Mouse (Mus musculus) thymus, adult 2 months (tissue): ENCODE measurements around the gene Gm20696. TPM values are rescaled to one million over a fixed set of nuclear protein-coding genes. Genes with fewer than 3 reads are reported as not detected.
A peak's percentile ranks its signal among the peaks of the same experiment; 100 is the strongest.

Experiments
- DNase-seq: peaks from one replicate; pipeline ENCODE4 v3.0.0; 2021
- H3K27ac ChIP-seq: fragments of 200-500 bp; 2 replicates; pipeline ENCODE4 v1.5.1; 2012; ENCODE audit warnings: low read length, control low read depth; ENCODE audit not compliant: control insufficient read depth, insufficient read depth
- H3K27me3 ChIP-seq: fragments of 200-500 bp; 2 replicates; pipeline ENCODE4 v1.6.1; 2012; ENCODE audit warnings: mild to moderate bottlenecking, low read length, moderate library complexity, mixed read lengths; ENCODE audit not compliant: control insufficient read depth, insufficient read depth
- H3K36me3 ChIP-seq: fragments of 200-500 bp; 2 replicates; pipeline ENCODE4 v1.6.1; 2012; ENCODE audit warnings: mild to moderate bottlenecking, low read length, moderate library complexity; ENCODE audit not compliant: control insufficient read depth, insufficient read depth
- H3K4me1 ChIP-seq: fragments of 200-500 bp; replicated peaks from 2 replicates; pipeline ENCODE4 v1.6.1; 2012; ENCODE audit warnings: low read length; ENCODE audit not compliant: control insufficient read depth, insufficient read depth
- H3K4me3 ChIP-seq: fragments of 200-500 bp; 2 replicates; pipeline ENCODE4 v1.5.1; 2012; ENCODE audit warnings: mild to moderate bottlenecking, low read length, control low read depth, moderate library complexity; ENCODE audit not compliant: control insufficient read depth, insufficient read depth
- CTCF ChIP-seq: fragments of 200-500 bp; IDR thresholded peaks from 2 replicates; pipeline ENCODE4 v1.5.1; 2012; ENCODE audit warnings: mild to moderate bottlenecking, control low read depth, low read length, moderate library complexity, borderline replicate concordance; ENCODE audit not compliant: control insufficient read depth, poor library complexity, insufficient read depth; ENCODE audit errors: extremely low read depth
- POLR2A ChIP-seq: fragments of 200-500 bp; IDR thresholded peaks from 2 replicates; pipeline ENCODE4 v1.6.1; 2012; ENCODE audit warnings: mild to moderate bottlenecking, low read length, control low read depth, moderate library complexity; ENCODE audit not compliant: control insufficient read depth, poor library complexity, insufficient read depth; ENCODE audit errors: extremely low read depth
- WGBS: fragments of 180-500 bp; shearing (Covaris S2); methylation state at CpG from one replicate; pipeline ENCODE4 v1.1.7; 2018; 5-methylcytosine and 5-hydroxymethylcytosine counted together
- polyA plus RNA-seq: library from polyadenylated mRNA; depleted of rRNA; stranded (reverse); fragments of >200 nt; gene quantifications from 2 replicates; pipeline ENCODE4 v1.2.3, GENCODE M21; 2012

The Gm20696 gene
- polyA plus RNA-seq, 1 experiment, result 3.3 TPM

DNA sequence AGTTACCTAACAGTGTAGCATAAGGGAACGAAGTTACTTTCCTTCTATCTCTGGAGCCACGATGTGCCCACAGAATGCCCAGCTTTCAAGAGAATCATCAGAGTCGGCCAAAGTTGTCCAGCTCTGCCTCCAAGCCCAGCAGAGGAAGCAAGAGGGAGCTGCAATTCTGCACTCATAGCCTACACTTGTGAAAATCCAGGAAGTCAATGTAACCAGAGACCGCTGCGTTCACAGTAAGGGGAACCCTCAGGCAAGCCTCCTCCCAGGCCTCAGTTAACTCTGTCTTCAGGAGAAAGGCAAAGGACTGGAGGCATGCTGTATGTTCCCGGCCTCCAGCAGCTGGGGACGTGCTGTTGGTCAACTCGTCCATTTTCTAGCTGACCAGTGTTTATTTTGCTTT lies 693 bp upstream of the Gm20696 start:
- H3K27me3 ChIP-seq, result no peaks in the 10 kb centered on the region
- H3K4me3 ChIP-seq, result peak overlapping the region; percentile 94
- no peak for DNase-seq
- peak overlapping the region; percentile 63 for H3K27ac ChIP-seq
- H3K36me3 ChIP-seq, result no peaks in the 10 kb centered on the region
- TF ChIP-seq POLR2A (0 out of 2 replicates have a peak, but pooled peaks have one; percentile 36), CTCF (no peak)
- 18% methylated on average over 8 of the region's 8 CpGs for WGBS
- peaks cover 35% of the 10 kb centered on the region for H3K4me1 ChIP-seq

GRCm38 (mm10) chr6:99665457-99666317 lies 910 bp downstream of the Gm20696 start:
- H3K27ac ChIP-seq, result peak overlapping the region; percentile 81
- DNase-seq, result no peak
- H3K4me3 ChIP-seq, result peak overlapping the region; percentile 94
- TF ChIP-seq CTCF, result no peak
- WGBS, result 3% methylated on average over 16 of the region's 16 CpGs
- peaks cover 48% of the 10 kb centered on the region for H3K4me1 ChIP-seq
- H3K27me3 ChIP-seq, result no peaks in the 10 kb centered on the region
- no peaks in the 10 kb centered on the region for H3K36me3 ChIP-seq

DNA sequence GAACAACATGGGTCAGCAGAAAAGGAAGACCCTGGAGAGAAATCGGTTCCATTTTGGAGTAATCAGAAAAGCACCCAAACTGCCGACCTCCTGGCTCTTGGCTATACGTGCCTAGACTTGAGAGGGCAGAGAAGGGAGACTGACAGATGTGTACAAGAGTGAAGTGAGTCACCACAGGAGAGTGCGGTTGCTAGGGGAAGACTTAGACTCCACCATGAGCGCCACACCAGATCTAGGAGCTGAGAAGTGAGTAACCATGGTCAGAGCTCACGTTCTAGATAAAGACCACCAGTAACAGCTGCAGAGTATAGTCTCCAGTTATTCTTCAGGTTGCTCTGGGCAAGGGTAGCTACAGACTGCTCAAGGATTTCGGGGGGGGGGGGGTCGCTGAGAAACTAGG lies 3.4 kb downstream of the Gm20696 start:
- DNase-seq, result no peak
- peak overlapping the region; percentile 41 for H3K27ac ChIP-seq
- no peaks in the 10 kb centered on the region for H3K36me3 ChIP-seq
- no peaks in the 10 kb centered on the region for H3K27me3 ChIP-seq
- 77% methylated on average over 8 of the region's 8 CpGs for WGBS
- H3K4me1 ChIP-seq, result peaks cover 64% of the 10 kb centered on the region
- TF ChIP-seq CTCF, result no peak
- TF ChIP-seq POLR2A, result no peak
- H3K4me3 ChIP-seq, result no peak overlapping the region

DNA sequence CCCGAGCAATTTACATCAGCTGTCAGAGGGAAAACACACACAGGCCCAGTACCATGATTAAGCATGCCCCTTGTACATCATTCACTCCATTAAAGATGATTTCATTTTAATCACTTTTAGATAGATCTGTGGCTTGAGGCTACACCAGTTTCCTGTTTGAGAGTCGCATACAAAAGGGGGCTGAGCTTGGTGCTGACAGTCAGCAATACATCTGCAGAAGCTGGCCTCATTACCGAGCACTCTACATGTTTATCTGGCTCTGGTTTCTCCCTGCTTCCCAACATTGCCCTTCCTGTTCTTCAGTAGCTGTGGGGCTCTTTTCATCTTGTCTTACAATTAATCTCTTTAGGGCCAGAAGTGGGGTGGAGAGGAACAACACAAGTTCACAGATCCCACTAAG lies 6.2 kb downstream of the Gm20696 start:
- 17% methylated on average over 3 of the region's 3 CpGs for WGBS
- Histone ChIP-seq H3K4me3 (no peak overlapping the region), H3K27ac (peak overlapping the region; percentile 95), H3K27me3 (no peaks in the 10 kb centered on the region), H3K36me3 (no peaks in the 10 kb centered on the region), H3K4me1 (peaks cover 71% of the 10 kb centered on the region)
- no peak for TF ChIP-seq POLR2A
- no peak for TF ChIP-seq CTCF
- peak; percentile 46 for DNase-seq

GRCm38 (mm10) chr6:99658586-99658985 lies 8.0 kb downstream of the Gm20696 start:
- Histone ChIP-seq H3K27ac (peak overlapping the region; percentile 86), H3K27me3 (no peaks in the 10 kb centered on the region), H3K4me1 (peaks cover 66% of the 10 kb centered on the region), H3K4me3 (0 out of 2 replicates have a peak overlapping the region, but pooled peaks have one; percentile 12), H3K36me3 (no peaks in the 10 kb centered on the region)
- WGBS, result 17% methylated on average over 10 of the region's 10 CpGs
- TF ChIP-seq CTCF (no peak), POLR2A (0 out of 2 replicates have a peak, but pooled peaks have one; percentile 57)
- peak; percentile 73 for DNase-seq

GRCm38 (mm10) chr6:99656088-99656487 lies 10.5 kb downstream of the Gm20696 start:
- no peak for DNase-seq
- Histone ChIP-seq H3K27ac (peak overlapping the region; percentile 90), H3K36me3 (no peaks in the 10 kb centered on the region), H3K4me1 (peaks cover 51% of the 10 kb centered on the region), H3K27me3 (no peaks in the 10 kb centered on the region), H3K4me3 (peak overlapping the region; percentile 56)
- no peak for TF ChIP-seq CTCF
- TF ChIP-seq POLR2A, result no peak
- 92% methylated on average over 2 of the region's 2 CpGs for WGBS

DNA sequence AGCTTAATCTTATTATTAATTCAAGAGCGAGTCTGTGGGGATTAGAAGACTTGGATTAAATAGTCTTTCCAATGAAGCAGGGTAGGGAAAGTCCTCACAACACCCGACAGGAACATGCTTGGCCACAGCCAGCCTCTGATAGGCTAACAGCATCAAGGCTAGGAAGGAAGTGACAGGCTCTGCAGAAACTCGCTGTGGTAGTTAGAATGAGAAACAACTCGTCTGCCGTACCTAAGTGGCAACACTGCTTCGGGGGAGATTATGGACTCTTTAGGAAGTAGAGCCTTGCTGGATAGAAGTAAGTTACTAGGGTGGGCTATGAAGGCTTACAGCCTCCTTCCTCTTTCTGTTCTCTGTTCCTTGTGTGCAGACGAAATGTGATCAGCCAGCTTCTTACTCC lies 11.1 kb downstream of the Gm20696 start:
- DNase-seq, result peak; percentile 64
- Histone ChIP-seq H3K36me3 (peaks cover 2% of the 10 kb centered on the region; the same call in 1 of the 2 replicates), H3K4me1 (peaks cover 45% of the 10 kb centered on the region), H3K4me3 (peak overlapping the region; percentile 56), H3K27ac (peak overlapping the region; percentile 90), H3K27me3 (no peaks in the 10 kb centered on the region)
- no peak for TF ChIP-seq POLR2A
- WGBS, result 4% methylated on average over 7 of the region's 7 CpGs
